ENCODE assay signal across 19 mouse cellular contexts in the genomic region with DNA sequence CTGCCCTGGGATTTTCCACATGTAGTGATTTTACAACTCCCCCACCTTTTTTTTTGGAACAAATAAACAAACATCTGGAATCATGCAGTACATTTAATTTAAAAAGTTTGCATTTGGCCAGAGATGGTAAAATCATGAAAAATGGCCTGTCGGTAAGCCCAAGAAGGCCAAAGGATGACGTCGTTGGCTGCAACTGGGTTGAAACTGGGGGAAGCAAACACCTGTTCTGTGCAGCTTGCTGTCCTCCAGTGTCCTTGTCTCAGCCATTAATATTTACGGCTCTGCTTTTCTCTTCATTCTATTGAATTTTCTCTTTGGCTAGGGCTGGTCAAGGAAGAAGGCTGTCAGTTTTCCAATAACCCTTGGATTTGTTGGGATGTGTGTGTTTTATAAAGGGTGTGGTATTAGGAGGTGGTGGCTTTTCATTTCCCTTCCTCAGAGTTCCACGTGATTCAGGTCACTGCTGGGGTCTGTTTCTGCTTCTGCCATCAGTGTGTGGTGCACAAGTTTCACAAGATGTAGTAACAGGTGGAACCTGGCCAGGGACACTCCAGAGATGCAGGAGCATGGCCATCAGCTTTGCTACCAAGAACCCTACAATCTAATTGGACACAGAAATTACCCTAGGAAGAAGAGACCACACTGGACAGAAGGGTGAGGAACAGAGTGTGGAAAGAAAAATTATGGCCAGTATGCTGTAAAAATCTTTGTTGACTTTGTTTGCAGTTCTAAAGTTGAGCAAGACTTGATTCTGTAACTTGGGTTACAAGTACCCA.
DNase-seq lines count a peak whose midpoint lies in the region; ATAC-seq and TF ChIP-seq lines count a peak whose summit lies in the region.
"Had no signal": no experiment of that assay in that cellular context is flagged by ENCODE, and none has a peak within 500 bp of the region (broad histone marks: within the 10 kb centered on the region; RNA-seq: fewer than 3 reads in every experiment).

No protein-coding gene starts in this region.

- 60% methylated on average over 5 of the region's 5 CpGs for WGBS in kidney, postnatal 0 days

- H3K27me3 ChIP-seq in kidney, postnatal 0 days (ENCODE audit: insufficient read depth, low read length), result no peaks in the 10 kb centered on the region
- H3K27me3 ChIP-seq: forebrain, embryonic 15.5 days; liver, embryonic 15.5 days; megakaryocyte, embryonic 14.5 days; neural tube, embryonic 12.5 days; stomach, embryonic 15.5 days had no signal

- no peak overlapping the region for H3K27ac ChIP-seq in kidney, postnatal 0 days
- H3K27ac ChIP-seq: forebrain, embryonic 15.5 days; liver, embryonic 15.5 days; neural tube, embryonic 12.5 days; stomach, embryonic 15.5 days had no signal

- no peaks in the 10 kb centered on the region for H3K9me3 ChIP-seq in kidney, postnatal 0 days (replicated peaks; ENCODE audit: low read length)
- H3K9me3 ChIP-seq: forebrain, embryonic 15.5 days; liver, embryonic 15.5 days; neural tube, embryonic 12.5 days; stomach, embryonic 15.5 days had no signal

- no peak overlapping the region for H3K9ac ChIP-seq in kidney, postnatal 0 days (ENCODE audit: low read depth, low read length)
- H3K9ac ChIP-seq: forebrain, embryonic 15.5 days; liver, embryonic 15.5 days; neural tube, embryonic 12.5 days; stomach, embryonic 15.5 days had no signal

- DNase-seq in adrenal gland, postnatal 14 days, result peak; percentile 24
- DNase-seq in adrenal gland, postnatal 25 days, result no peak
- peak; percentile 14 for DNase-seq in kidney, postnatal 0 days (ENCODE audit: low spot score)
- no peak for DNase-seq in kidney, postnatal 10 days
- DNase-seq in NIH3T3 (ENCODE audit: low read depth), result peak; percentile 92
- DNase-seq in gastrocnemius, postnatal 36 days, result peak; percentile 9 to 18
- DNase-seq in thymus, postnatal 10 days (ENCODE audit: low spot score in 2 of 2), result no peak
- no peak for DNase-seq in right cerebral cortex, postnatal 4 days
- DNase-seq: cerebellum, adult 11 months; cerebellum, postnatal 14 days; kidney, adult 9 months; thymus, adult 2 months had no signal

- no peaks in the 10 kb centered on the region for H3K36me3 ChIP-seq in kidney, postnatal 0 days (ENCODE audit: insufficient read depth, low read length)
- H3K36me3 ChIP-seq: forebrain, embryonic 15.5 days; liver, embryonic 15.5 days; neural tube, embryonic 12.5 days; stomach, embryonic 15.5 days had no signal

- no peak for ATAC-seq in kidney, postnatal 0 days (replicated peaks; ENCODE audit: low FRiP score, low read depth)
- ATAC-seq: forebrain, embryonic 15.5 days; midbrain, embryonic 16.5 days had no signal

- H3K4me3 ChIP-seq in kidney, postnatal 0 days (replicated peaks; ENCODE audit: low read depth, low read length), result no peak overlapping the region
- H3K4me3 ChIP-seq: erythroblast, embryonic 14.5 days; forebrain, embryonic 15.5 days; liver, embryonic 15.5 days; megakaryocyte, embryonic 14.5 days; neural tube, embryonic 12.5 days; stomach, embryonic 15.5 days had no signal

- H3K4me1 ChIP-seq in kidney, postnatal 0 days (replicated peaks; ENCODE audit: insufficient read depth, low read length), result no peaks in the 10 kb centered on the region
- H3K4me1 ChIP-seq: forebrain, embryonic 15.5 days; liver, embryonic 15.5 days; megakaryocyte, embryonic 14.5 days; neural tube, embryonic 12.5 days; stomach, embryonic 15.5 days had no signal

- intact Hi-C loops in gastrocnemius, postnatal 36 days (cut with DNase I), result no loop called here

- no peak for TF ChIP-seq CTCF in kidney, postnatal 0 days (IDR thresholded peaks at IDR 0.05; ENCODE audit: low read depth)

- H3K4me2 ChIP-seq in kidney, postnatal 0 days (ENCODE audit: low read length), result no peak overlapping the region
- H3K4me2 ChIP-seq: forebrain, embryonic 15.5 days; liver, embryonic 15.5 days; neural tube, embryonic 12.5 days; stomach, embryonic 15.5 days had no signal

Comparison
In these comparisons a context has a peak if more than half of its experiments do, and no peak if none do; other contexts are left out.
1. DNase-seq: peak in adrenal gland, postnatal 14 days (single experiment), kidney, postnatal 0 days (single experiment), NIH3T3 (single experiment) and gastrocnemius, postnatal 36 days (2 of 2); none in adrenal gland, postnatal 25 days (single experiment), kidney, postnatal 10 days (single experiment), thymus, postnatal 10 days (0 of 2) and right cerebral cortex, postnatal 4 days (single experiment).